Mouse (Mus musculus) embryo, embryonic 9.5 days (tissue): Measurements from ENCODE around the gene Pde10a.

ENCODE experiments used
- DNase-seq: peaks from one replicate; pipeline ENCODE4 v3.0.0-alpha.2; 2017; ENCODE audit errors: extremely low spot score

Gene Pde10a

DNA sequence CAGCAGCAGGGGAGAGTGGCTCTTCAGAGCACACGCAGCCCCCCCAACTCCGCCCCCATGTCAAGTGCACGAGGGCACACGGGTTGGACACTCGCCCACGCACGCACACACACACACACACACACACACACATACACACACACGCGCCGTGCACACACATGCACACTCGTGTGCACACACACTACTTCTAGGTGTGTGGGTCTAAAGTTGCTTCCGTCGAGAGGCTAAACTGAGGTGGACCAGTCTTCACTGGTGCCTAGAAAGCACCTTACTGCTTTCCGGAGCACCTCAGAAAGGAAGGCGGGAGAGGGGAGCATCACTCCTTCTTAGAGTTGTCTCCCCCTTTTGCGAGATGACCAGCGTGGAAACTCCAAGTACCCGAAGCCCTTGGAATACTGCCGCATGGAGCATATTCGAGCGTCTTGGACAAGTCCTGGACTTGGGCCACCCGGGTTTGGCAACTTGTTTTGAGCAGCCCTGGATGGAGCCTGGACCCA is at the start of gene Pde10a:
Gene Pde10a, plus strand, starts transcription at position 148 of the 497 bp plus-strand sequence.
- DNase-seq, result peak; percentile 43

DNA sequence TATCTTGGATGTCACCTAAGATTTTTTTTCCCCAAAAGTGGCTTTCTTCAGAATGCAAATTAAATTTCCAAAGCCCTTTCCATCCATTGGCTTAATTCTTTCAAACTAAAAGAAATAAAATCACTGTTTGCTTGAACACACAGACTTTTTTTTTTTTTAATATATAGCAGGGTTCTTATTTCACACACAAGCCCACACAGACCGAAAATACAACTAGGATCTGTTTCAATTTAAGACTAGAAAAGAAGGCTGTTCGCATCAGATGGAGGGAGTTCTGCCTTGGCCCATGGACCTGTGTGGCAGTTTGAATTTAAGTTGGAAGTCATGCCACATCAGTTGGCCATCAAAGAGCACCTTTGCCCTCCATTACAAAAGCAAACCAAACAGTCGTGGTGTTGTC is 46.6 kb upstream of the Pde10a start:
- no peak for DNase-seq

DNA sequence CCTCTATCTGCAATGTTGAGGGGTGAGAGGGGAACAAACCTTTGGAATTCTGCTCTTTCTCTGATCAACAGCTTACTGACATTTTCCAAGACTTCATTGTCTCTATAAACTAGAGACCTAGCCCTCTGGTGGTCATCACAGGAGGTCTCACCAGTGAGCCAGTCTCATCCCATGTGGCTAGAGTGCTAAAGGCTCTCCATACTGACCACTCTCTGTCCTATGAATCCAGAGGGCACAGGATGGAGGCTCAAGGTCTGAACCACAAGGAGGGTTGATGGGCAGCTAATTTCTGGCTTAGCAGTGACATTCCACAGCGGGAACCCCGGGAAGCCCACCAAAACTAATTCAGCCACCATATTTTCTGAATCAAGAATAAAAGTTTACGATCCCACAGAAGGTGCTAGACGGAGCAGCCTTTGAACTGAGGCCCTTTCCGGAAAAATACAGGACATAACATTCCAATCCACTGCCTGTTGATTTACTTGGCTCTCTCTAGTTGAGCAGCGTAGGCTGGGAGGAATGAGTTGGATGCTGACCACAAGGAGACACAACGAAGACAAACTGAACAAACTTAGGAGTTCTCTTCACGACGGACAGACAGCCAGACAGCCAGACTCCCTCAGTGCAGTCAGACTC is 45.6 kb upstream of the Pde10a start:
- no peak for DNase-seq

DNA sequence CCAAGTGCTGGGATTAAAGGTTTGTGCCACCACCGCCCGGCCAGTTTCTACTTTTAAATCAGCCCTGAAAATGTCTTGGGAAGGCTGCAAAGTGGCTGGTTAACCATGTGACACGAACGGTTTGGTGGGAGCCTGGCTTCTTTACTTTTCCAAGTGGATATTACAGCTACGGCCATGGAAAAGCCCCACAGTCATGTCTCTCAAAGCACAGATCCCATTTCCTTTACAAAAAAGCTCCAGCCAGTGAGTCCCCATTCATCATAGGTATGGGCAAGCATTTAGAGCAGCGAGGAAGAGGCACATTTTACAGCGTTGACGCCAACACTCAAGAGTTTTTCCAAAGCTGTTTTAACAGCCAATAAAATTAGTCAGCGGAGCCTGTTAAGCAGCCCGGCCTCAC is 43.4 kb upstream of the Pde10a start:
- DNase-seq, result no peak

DNA sequence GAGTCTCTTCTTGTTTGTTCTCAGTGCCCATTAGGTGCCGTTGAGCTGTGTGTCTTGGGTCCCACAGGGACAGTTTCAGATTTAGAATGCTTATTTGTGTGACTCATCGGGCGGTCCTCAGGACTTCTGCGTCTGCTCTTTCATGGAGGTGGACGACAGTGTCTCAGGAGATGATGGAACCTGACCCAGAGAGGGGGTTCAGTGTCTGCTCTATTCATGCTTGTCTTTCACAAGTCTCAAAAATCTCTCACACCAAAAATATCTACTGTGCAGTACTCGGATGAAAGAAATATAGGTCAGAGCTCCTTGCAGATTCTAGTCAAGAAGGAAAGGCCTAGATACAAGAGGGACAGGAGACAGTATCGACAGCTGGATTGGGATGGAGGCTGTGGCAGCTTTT is 42.3 kb upstream of the Pde10a start:
- DNase-seq, result no peak

DNA sequence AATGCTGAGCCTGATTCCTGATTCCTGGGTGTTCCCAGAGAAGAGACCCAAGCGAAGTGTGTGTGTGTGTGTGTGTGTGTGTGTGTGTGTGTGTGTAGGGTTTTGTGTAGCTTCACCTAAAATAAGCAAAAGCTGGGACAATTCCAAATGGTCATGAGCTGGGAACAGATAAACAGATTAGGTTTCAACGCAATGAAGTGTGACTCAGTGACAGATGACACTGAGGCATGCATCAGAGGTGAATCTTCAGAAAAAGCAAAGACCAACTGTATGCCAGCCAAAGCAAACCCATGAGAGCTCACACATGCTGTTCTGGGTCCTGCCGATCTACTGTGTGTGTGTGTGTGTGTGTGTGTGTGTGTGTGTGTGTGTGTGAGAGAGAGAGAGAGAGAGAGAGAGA is 40.9 kb upstream of the Pde10a start:
- no peak for DNase-seq

DNA sequence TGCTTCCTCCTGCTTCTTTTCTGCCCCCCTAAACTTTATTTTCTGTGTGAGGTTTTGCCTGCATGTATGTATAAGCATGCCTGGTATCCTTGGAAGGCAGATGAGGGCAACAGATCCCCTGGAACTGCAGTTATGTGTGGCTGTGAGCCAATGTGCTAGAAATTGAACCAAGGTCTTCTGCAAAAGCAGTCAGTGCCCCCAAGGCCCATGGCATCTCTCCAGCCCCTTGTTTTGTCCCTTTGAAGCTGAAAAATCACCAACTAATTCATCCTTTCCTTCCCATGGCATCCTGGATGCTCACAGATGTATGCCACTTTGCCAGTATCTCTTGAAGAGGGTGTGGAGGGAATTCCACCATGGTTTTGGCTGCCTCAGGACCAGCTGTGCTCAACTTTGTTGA is 40.0 kb upstream of the Pde10a start:
- no peak for DNase-seq

DNA sequence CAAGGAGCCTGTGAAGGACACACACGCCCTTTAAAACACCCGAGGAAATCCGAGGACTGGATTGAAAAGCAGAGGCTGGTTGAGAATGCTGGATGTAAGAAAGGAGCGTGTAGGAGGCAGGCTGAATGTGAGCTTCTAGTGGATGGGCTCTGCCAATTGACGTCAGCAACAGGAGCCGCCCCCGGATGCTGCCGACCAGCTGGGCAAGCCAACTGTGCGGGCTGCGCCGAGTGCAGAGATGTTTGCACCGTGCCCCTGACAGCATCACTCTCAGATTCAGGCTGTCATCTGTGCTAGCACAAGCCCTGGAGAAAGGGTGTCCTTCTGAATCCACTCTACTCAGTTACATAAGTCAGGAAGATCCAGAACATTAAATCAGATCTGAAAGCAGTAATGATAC is 37.3 kb upstream of the Pde10a start:
- no peak for DNase-seq

DNA sequence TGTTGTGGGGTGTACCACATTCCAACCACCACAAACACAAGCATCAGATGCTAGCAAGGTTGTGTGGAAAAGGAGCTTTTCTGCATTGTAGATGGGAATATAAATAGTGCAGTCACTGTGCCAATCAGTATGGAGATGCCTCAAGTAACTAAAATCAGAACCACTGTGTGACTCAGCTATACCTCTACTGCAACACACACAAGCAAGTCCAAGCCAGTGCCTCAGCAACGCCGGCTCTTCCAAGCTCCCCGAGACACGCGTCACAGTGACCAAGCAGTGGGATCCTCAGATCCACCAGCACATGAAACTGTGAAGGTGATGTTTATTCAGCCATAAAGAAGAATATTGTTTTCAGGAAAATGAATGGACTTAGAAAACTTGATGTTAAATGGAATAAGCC is 34.2 kb upstream of the Pde10a start:
- no peak for DNase-seq

DNA sequence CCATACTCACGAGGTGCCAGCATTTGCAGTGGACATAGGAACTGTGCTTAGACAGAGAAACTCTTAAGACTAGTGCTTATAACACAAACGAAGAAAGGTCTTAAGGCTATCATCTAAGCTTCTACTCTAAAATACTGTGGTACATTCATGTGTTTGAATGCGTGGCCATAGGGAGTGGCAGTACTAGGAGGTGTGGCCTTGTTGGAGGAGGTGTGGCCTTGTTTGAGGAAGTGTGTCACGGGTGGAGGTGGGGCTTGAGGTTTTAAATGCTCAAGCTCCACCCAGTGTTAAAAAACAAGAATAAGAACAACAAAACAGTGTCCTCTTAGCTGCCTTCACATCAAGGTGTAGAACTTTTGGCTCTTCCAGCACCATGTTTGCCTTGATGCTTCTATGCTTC is 31.7 kb upstream of the Pde10a start:
- DNase-seq, result no peak

DNA sequence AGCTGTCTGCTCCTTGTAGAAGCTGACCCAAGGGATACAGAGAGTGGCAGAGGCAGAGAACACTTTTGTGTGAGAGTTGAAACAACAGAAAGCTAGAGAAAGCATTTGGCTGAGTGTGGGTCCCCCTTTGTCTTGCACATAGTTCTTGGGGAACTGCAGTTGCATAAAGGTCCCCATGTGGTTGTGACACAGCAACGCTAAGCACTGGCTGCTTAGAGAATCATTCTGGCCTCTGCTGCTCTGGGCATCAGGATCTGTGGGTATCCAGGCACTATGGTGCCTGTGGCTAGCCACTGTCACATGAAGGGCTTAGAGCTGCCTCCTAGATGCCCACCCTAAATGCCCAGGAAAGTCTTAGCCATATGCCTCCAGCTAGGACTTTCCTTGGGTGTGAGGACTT is 27.0 kb upstream of the Pde10a start:
- DNase-seq, result no peak

DNA sequence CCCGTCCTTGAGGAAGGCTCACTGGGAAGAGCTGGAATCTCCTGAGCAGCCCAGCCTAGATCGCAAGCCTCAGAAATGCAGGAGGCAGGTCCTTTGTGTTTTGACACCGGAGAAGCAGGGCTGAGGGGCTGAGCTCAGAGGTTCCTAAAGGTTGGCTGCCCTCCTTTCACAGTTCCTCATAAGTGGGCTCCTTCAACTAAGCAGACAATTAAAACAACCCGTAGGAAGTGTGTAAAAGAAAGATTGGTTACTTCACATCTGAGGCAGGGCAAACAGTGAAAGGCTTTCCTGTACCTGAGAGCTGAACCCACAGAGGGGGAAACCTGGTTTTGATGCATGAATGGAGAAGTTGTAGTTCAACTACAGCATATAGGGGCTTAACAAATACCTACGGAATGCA is 26.5 kb upstream of the Pde10a start:
- no peak for DNase-seq

DNA sequence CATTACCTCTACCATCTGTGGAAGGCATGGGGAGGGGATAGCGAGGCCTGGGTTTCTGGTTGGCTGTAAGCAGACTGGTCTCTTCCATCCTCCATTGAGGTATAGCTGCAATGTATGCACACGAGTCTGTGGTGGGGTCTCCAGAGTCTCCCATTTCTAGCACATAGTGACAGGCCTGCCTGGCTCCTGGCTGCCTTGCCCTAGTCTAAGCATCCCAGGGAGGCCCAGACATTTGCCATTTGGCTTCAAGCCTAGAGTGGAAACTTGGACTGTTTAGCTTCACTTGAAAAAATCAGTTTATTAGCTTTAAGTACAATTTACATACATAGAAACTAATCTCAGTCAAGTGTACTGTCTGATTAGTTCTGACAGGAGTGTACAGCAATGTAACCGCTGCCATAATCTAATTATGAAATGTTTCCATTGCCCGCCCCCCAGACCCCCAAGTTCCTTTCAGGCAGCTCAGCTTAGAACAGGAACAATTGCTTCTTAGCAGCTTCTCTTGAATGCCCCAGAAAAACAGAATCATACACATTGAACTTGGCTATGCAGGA is 25.5 kb upstream of the Pde10a start:
- no peak for DNase-seq

DNA sequence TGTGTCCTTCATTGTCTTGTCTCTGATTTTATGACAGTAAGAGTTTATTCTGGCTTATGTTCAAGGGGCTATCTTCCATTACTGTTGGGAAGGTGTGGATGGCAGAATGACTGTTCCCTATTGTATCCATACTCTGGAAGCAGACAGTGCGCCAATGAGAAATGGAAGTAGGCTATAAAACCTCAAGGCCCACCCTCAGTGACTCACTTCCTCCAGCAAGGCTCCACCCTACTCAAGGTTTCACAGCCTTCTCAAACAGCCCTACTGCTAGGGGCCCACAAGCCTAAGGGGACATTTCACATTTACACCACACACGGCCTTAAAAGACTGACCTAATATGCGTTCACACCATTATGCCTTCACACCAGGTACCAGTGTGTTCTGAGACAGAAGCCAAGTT is 20.8 kb upstream of the Pde10a start:
- DNase-seq, result no peak

DNA sequence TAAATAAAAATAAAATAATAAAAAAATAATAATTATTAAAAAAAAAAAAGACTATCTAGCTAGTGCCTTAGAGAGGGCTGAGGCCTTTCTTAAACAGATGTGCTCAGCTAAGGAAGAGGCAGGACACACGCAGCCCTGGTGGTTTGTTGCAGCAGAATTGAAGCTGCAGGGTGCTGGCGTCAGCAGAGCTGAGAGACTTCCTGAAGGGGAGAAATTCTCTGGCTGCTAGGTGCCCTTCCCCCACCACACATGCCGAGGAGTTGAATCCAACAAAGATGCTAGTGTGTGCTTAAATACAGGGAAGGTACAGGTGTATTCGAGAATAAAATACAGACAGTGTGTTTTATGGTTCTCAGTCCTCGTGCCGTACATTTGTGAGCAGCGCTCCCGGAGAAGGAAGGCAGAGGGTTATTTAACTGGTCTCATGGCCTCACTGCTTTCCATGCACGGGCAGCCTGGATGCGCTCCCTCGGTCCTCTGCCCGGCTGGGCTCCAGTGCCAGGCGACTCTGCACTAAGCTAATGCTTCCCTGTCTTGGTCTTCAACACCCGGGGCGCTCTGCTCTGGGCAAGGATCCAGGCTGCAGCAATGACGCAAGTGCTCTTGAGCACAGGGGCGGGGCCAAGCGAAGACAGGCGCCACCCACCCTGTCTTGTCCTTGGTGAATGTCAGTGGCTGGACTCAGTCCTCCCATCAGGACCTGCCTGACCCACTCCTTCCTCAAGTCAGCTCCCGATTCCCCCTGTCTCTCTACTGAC is 19.3 kb upstream of the Pde10a start:
- DNase-seq, result peak; percentile 74

DNA sequence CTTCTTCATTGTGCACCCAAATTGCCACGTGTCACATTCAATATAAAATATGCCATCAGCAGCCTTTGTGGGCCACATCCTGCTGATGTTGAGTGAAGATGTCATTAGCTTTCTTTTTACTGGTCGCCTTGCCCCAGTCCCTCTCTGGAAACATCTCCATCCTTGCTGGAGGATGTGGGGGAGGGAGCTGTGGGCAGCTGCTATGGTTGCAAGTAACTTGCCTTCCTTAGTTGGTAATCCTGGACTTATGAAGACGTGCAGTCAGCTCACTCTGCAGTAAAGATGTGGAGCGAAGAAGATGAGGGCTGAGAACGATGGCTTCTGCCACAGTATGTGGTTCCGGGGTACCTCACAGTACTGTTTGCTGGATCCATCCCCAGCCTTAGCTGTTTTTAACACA is 18.4 kb upstream of the Pde10a start:
- no peak for DNase-seq

DNA sequence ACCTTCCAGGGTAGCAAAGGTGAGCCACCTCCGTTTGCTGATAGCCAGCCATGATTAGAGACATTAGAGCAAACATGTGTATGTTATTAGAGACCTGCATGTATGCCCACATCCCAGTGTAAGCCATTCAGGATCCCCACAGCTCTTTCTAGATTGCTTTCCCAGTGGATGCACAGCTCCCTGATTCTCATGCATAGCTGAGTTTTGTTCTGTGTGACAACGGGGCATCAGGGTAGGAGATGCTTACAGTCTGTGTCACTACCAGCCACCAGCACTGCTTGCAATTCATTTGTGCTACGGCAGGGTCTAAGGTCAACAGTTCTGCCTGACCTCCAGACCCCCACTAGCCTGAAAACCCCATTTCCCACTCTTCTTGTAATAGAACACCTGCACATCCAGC is 17.5 kb upstream of the Pde10a start:
- DNase-seq, result no peak

DNA sequence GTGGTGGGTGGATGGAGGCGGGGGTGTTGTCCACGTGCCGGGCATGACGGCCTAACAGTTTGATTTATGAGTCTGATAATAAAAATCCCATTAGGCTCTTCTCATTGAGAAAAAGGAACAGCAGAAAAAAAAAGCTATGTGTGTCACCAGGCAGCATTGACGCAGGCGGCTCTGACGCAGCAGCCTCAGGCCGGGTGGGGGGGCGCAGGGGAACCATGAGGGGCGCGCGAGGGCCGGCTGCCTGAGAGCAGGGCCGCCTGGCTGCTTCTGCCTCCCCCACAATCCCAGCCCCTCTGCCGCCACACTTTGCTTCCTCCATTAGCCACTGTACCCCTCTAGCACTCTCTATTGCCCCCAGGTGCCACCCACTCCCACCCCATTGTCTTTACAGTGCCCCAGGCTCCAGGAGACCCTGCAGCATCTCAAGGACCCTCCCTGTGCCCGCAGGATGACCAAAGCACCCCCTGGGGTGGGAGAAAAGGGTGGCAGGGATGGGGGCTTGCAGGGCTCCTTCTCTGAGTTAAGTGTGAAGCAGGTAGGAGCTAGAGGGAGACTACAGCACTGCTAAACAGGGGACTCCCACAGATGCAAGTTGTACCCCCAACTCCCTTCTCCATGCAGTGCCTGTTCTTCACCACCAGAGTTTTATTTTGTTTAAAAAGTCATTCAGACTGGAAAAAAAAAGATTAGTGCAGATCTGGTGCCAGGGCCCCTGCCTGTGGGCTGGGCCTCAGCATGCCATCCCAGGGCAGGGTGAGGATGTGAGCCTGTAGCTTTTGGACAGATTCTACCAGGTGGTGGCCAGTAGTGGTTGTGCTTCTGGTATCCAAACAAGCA is 16.6 kb upstream of the Pde10a start:
- peak; percentile 86 for DNase-seq

DNA sequence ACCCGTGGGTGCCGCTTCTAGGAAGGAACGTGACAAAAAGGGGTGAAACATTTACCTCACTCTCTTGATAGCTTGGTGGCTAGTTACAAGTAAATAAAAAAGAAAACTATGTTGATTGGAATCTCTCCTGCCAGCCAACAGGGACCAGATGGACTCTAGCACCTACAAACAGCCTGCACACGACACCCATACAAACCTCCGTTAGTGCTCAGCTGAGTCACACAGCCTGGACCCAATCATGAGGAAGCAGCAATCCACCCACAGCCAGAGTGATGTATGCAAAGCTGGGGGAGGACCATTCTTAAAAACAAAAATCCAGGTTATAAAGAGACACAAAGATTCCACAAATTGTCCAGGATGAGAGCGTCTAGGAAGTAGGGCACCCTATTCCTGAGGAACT is 9.2 kb upstream of the Pde10a start:
- no peak for DNase-seq

DNA sequence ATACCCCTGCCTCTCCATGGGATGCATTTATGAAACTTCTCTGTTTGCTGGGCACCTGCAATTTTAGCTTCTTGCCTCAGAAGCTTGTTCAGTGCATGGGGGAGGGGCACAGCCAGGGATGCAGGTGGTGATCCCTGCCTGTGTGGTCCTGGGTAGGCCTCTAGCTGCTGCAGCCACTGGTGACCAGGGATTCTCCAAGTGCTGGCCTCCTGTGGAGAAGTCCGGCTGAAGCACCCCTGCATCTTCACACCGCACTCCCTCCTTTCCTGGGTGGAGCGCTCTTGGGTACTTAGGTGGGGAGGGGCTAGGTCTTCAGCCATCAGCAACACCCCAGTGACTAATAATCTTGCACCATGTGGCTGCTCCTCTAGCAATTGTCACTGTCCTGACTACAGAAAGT is 1.2 kb upstream of the Pde10a start:
- DNase-seq, result no peak

DNA sequence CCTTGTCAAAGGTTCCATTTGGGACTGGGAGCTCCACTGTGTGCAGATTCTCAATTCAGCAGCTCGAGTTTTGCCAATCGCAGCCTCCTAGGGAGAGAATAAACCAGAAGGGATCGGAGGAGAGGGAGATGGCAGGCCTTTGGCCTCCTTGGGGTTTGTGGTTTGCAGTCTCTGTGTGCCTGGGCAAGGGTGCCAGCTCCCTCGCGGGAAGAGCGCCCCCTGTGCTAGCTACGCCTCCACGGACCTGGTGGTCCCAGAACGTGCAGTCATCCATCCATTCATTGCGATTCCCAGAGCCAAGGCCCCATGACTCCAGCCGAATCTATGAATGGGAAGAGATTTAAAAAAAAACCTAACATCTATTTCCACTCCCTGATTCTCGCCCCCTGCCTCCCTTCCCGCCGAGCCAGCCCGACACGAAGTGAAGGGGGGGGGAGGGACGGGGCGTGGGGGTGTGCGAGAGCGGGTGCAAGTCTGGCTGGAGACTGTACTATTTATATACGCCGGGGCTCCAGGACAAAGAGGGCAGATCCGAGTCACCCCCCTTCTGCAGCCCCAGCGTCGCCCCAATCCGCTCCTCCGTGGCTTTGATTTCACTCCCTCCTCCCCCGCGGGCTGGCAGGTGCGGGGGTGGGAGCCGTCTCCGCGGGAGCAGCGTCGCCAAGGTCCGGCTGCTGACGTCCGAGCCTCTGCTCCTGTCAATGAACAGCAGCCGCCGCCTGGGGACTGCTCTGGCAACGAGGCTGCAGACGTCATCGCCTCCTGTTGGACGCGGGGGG is 596 bp upstream of the Pde10a start:
- peak; percentile 68 for DNase-seq
